Mouse (Mus musculus) layer of hippocampus, adult 18-20 months (tissue): ENCODE results near the gene Ephb1. TPM values are rescaled to one million over a fixed set of nuclear protein-coding genes. Genes with fewer than 3 reads are reported as not detected.
A peak's percentile ranks its signal among the peaks of the same experiment; 100 is the strongest.

Experiments used
- DNase-seq, 2 experiments: peaks; one replicate each; pipeline ENCODE4 v3.0.0; 2022; ENCODE audit warnings: low spot score in 2 of 2
- microRNA-seq, 2 experiments: library from miRNA; unstranded; fragments of <30 nt; microRNA quantifications; one replicate each; pipeline ENCODE4 v1.2.0; 2021
- total RNA-seq, 2 experiments: library from RNA; stranded (reverse); gene quantifications; 2 replicates each; pipeline ENCODE4 v1.2.3; 2021

Gene Ephb1
- total RNA-seq, 2 experiments from 2014 or later = 22.9 to 23.8 TPM

DNA sequence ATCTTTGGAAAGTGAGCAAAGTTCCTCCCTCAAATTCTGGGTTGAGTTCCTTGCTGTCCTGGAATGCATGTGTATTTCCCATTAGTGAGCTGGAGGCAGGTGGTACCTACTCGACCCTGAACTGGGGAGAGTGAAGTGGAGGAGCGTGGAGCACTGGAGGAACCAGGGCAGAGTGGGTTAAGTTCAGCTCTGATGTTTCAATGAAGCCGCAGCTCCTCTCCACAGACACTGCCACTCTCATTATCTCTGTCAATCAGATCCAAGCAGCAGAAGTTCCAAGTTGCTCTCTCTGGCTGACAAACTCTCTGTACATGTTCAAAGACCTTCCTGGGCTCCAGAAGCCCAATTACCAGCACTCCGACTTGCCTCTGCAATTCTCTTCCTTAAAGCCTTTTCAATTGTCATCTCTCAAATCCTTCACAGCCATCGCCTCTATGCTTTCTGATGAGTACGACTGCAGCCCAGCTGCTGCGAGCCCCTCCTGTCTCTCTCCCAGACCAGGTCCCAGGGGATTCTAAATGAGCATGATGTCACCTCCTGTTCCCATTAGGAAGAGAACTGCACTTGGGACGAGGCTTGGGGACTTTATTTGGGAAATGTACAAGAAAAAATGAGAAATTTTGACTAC lies 420.4 kb downstream of the Ephb1 start:
- DNase-seq = no peak

DNA sequence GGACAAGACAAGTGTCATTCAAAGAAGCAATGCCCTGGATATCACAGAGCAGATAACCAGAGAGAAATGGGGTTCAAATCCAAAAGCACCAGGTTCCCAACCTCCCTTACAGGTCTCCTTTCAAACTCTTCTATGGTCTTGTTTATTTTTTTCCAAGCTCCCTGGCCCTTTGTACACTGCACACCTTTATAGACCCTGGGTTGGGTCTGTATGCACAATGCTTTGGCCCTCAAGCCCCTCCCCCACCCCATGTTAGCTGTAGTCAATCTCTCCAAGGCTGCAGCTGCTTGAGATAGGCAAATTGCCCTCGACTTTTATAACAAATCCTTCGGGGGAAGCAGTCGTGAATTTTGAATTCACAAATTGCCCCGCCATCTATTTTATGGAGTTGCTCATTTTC lies 429.7 kb downstream of the Ephb1 start:
- DNase-seq = no peak

DNA sequence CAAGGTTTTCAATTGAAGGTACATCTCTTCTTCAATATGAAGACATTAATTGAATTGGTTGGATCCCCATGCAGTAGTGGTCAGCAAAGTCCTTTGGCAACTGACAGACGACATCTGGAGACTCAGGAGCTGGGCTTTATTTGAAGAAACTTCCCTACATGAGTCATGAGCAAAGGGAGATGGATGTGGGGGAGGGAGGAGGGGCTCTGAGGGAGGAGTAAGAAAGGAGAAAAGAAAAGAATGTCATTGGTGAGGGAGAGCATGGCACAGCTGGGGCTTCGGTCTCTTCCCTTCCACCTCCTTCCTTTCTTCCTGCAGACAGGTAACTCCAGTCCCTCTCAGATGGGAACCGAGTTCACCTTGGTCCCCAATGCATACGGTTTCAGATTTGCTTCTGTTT lies 431.6 kb downstream of the Ephb1 start:
- no peak for DNase-seq

GRCm38 (mm10) chr9:101919324-101919723 lies 435.2 kb downstream of the Ephb1 start:
- no peak for DNase-seq

DNA sequence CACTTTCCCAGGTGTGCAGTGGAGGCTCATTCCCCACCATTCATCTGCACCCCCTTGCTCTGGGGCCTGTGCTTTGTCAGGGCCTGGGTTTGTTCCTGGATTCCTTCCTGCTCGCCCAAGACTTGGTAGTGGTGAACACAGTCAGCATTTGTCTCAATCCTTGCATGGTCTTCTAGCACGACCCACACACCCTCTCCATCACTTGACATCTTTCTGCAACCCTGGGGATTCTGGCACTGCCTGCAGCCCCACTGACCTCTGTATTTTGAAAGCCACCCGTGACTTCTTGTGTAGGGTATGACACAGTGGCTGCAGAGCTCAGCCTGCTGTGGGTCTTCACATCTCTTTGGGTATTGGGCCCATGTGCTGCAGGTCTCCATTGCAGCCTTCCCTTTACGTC lies 435.7 kb downstream of the Ephb1 start:
- no peak for DNase-seq

DNA sequence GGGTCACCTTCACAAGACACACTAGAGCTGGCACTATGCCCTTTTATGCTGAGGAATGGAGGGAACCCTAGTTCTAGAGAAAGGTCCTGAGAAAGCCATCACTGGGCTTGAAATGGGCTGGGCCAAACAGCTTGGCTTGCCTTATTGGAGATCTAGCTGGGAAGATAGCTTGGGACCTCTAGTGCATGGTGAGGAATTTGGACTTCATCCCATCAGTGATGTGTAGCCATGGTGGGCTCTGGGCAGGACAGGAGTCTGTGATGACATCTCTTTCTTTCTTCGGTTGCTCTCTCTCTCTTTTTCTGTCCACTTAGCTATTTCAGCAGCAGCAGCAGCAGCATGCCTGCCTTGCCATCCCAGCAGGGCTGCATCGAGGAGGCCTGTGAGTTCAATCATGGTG lies 439.4 kb downstream of the Ephb1 start:
- DNase-seq = no peak

DNA sequence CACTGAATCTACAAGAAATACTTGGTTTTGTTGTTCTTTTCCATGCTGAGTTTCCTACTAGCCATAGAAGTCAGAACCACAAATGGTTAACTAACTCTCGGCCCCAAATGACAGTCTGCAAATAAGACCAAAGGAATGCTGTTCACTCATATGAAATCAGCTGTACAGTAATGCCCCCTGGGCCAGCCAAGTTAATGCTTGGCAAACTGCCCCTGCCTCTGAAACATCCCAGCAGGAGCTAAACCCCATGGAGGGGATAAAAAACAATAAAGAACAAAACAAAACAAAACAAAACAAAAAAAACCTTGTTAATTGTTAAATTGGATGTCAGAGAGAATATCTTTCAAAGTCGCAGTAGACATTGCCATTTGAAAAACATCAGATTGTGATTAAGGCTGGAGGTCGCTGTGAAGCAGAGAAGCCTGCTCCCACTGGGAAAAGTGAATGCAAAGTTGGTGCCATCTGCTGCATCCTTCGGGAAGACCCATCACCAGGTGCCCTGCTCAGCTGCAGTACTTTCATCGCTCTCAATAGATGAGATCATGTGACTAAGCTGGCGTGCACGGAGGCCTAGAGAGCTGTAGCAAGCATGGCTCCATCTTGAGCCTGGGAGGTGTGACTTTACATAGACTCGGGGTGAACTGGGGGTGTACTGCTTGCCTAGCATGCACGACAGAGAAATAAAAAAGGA lies 443.2 kb downstream of the Ephb1 start:
- peak; percentile 8 to 16 for DNase-seq

- no peak for DNase-seq
These were observed 445.0 kb downstream of the Ephb1 start for GRCm38 (mm10) chr9:101909491-101909890.

- no peak for DNase-seq
These were observed 445.6 kb downstream of the Ephb1 start for GRCm38 (mm10) chr9:101908849-101909248.

DNA sequence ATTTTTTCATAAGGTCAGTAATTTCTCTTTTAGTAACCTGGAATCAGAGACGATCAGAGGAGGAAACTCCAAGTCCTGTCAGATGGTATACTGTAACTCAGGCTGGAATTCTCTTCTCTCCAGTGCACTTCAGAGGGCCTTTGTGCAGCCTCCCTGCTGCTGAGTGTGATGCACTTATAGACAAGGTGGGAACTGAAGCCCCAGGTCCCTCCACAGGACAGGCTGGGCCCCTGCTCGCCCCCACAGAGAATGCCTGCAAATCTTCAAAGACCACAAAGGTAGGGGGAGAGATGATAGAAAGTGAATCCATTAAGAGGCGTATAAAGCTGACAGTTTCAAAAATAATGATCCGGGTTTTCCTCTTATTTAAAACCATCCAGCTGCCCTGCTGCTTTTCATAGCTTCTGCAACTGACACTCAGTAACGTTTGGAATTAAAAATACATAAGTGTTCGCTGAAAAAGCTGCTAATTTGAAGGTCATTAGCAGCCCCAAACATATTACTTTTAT lies 446.7 kb downstream of the Ephb1 start:
- no peak for DNase-seq

- DNase-seq = peak; percentile 13 to 46
These were observed 451.1 kb downstream of the Ephb1 start for GRCm38 (mm10) chr9:101903406-101903805.

GRCm38 (mm10) chr9:101897851-101898250 lies 456.6 kb downstream of the Ephb1 start:
- no peak for DNase-seq

DNA sequence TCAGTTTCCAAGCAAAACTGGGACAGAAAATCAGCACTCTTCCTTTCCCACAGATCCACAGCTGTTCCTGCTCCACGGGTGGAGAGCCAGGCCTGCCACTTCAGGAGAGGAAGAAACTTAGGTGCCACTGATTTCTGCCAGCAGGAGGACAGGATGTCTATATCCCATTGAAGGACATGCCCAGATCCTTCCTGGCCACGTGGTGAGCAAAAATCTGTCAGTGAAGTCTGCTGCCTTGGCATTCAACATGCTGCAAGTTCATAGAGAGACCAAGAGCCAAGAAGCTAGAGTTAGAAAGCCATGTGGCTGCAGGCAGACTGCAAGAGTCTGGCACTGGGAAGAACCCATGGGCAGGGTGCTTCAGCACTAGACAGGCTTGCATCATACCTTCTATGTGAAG lies 471.2 kb downstream of the Ephb1 start:
- DNase-seq = peak in 1 of 2 experiments; percentile 24

- no peak for DNase-seq
These were observed 477.1 kb downstream of the Ephb1 start for GRCm38 (mm10) chr9:101877109-101877987.

DNA sequence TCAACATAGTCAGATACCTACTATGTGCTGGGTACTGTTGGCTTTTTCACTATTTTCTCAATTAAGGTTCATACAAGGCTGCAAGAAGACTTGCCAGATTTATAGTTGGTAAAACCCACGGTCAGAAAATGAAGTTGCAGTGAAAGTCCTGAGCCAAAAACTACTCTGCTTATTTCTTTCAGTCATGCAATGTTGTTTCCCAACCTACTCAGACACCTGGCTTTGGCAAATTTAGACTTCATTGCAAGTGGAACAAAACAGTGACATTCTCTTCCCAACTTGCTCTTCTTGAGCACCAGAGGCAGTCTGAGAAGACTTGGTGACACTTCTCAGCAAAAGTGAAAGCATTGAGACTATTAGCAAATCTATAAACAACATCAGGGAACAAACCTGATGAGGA lies 479.2 kb downstream of the Ephb1 start:
- DNase-seq = no peak

Small RNA genes within 50 kb of the gene (microRNA-seq; reads per million reads assigned to microRNA genes)
- 0 reads per million in 2 experiments for gene Mir7243

Other genes with a start within 250 kb of the Ephb1 start
- 1 to 10 TPM; 2.3 to 3.0 TPM for gene Ky, start 151.1 kb upstream of the Ephb1 start, total RNA-seq